Mouse (Mus musculus) lung, postnatal 0 days (tissue): Measurements from ENCODE around the gene Oxld1.

Experiments used
- CTCF ChIP-seq: IDR thresholded peaks from 2 replicates; pipeline ENCODE4 v1.5.1; 2016; ENCODE audit warnings: antibody characterized with exemption, mild to moderate bottlenecking
- EP300 ChIP-seq: IDR thresholded peaks from 2 replicates; pipeline ENCODE4 v1.6.1; 2016; ENCODE audit warnings: antibody characterized with exemption, mild to moderate bottlenecking, control low read depth

DNA sequence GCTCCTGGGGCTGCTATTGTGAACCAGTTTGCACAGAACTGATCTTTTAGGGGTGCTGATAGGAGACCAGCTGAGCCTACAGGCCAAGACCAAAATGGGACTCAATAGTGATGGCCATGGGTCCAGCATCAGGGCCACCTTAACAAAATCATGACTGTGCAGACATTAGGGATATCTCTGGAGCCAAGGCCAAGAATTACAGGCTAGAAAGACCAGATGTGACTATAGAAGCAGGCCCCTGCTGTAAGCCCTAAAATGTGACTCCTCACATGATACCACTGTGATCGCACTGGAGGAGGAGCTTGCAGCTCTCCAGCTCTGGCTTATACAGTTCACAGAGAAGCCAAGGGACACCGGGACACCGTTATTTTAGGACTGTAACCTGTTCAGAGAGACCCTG lies 15.5 kb downstream of the Oxld1 start, which contains the start of gene Tspan10:
- TF ChIP-seq CTCF (no peak), EP300 (no peak)
